Mouse (Mus musculus): ENCODE data around the gene Kalrn. TPM values are rescaled to one million over a fixed set of nuclear protein-coding genes. Genes with fewer than 3 reads are reported as not detected.
A peak's percentile ranks its signal among the peaks of the same experiment; 100 is the strongest.

The Kalrn gene
- total RNA-seq, 2 experiments from 2014 or later, result 20.9 to 21.2 TPM

- DNase-seq, result no peak
These were observed 497.2 kb downstream of the Kalrn start for GRCm38 (mm10) chr16:34076101-34076500.

- no peak for DNase-seq
These were observed 499.4 kb downstream of the Kalrn start for GRCm38 (mm10) chr16:34073930-34074329.

- no peak for DNase-seq
These were observed 501.2 kb downstream of the Kalrn start for GRCm38 (mm10) chr16:34072136-34072535.

- DNase-seq, result no peak
These were observed 502.0 kb downstream of the Kalrn start for GRCm38 (mm10) chr16:34071223-34071825.

GRCm38 (mm10) chr16:34069481-34069880 is 503.9 kb downstream of the Kalrn start:
- DNase-seq, result no peak

GRCm38 (mm10) chr16:34066922-34067321 is 506.4 kb downstream of the Kalrn start:
- peak; percentile 70 to 77 for DNase-seq

- no peak for DNase-seq
These were observed 507.0 kb downstream of the Kalrn start for GRCm38 (mm10) chr16:34066376-34066775.

- no peak for DNase-seq
These were observed 510.0 kb downstream of the Kalrn start for GRCm38 (mm10) chr16:34063313-34063712.

GRCm38 (mm10) chr16:34061661-34062060 is 511.7 kb downstream of the Kalrn start:
- no peak for DNase-seq

- no peak for DNase-seq
These were observed 514.7 kb downstream of the Kalrn start for GRCm38 (mm10) chr16:34058611-34059010.

- no peak for DNase-seq
These were observed 515.9 kb downstream of the Kalrn start for GRCm38 (mm10) chr16:34057464-34057863.

GRCm38 (mm10) chr16:34056418-34057111 is 516.8 kb downstream of the Kalrn start:
- DNase-seq, result no peak

GRCm38 (mm10) chr16:34050090-34050489 is 523.2 kb downstream of the Kalrn start:
- no peak for DNase-seq

- no peak for DNase-seq
These were observed 524.0 kb downstream of the Kalrn start for GRCm38 (mm10) chr16:34049361-34049760.

GRCm38 (mm10) chr16:34048232-34048631 is 525.1 kb downstream of the Kalrn start:
- no peak for DNase-seq

GRCm38 (mm10) chr16:34047543-34047942 is 525.8 kb downstream of the Kalrn start:
- no peak for DNase-seq

GRCm38 (mm10) chr16:34047006-34047360 is 526.3 kb downstream of the Kalrn start:
- DNase-seq, result no peak

GRCm38 (mm10) chr16:34046268-34047005 is 526.9 kb downstream of the Kalrn start:
- no peak for DNase-seq

- DNase-seq, result no peak
These were observed 528.8 kb downstream of the Kalrn start for GRCm38 (mm10) chr16:34044539-34044938.

GRCm38 (mm10) chr16:34043048-34043795 is 530.1 kb downstream of the Kalrn start:
- no peak for DNase-seq

GRCm38 (mm10) chr16:34042586-34042985 is 530.7 kb downstream of the Kalrn start:
- no peak for DNase-seq

- DNase-seq, result no peak
These were observed 533.1 kb downstream of the Kalrn start for GRCm38 (mm10) chr16:34040276-34040675.

- DNase-seq, result no peak
These were observed 533.6 kb downstream of the Kalrn start for GRCm38 (mm10) chr16:34039736-34040135.
